Mouse (Mus musculus) intestine, postnatal 0 days (tissue): ENCODE results near the gene Ykt6. TPM values are rescaled to one million over a fixed set of nuclear protein-coding genes. Genes with fewer than 3 reads are reported as not detected.

Experiments used
- ATAC-seq: fragments of 200-750 bp; cut with Nextera tagmentation; 2 replicates; pipeline ENCODE4 v1.8.0; 2017; ENCODE audit warnings: mild to moderate bottlenecking, moderate TSS enrichment, moderate library complexity
- H3K27ac ChIP-seq: fragments of 300-500 bp; sonication (generic); 2 replicates; pipeline ENCODE4 v1.5.1; 2014; ENCODE audit warnings: mild to moderate bottlenecking, low read depth, low read length, moderate library complexity
- H3K27me3 ChIP-seq: fragments of 300-500 bp; sonication (generic); replicated peaks from 2 replicates; pipeline ENCODE4 v1.6.1; 2014; ENCODE audit warnings: low read length, mixed read lengths; ENCODE audit not compliant: control insufficient read depth, insufficient read depth
- H3K36me3 ChIP-seq: fragments of 300-500 bp; sonication (generic); 2 replicates; pipeline ENCODE4 v1.6.1; 2014; ENCODE audit warnings: mild to moderate bottlenecking, moderate library complexity; ENCODE audit not compliant: control insufficient read depth, insufficient read depth
- H3K4me1 ChIP-seq: fragments of 300-500 bp; sonication (generic); replicated peaks from 2 replicates; pipeline ENCODE4 v1.6.1; 2014; ENCODE audit warnings: antibody characterized with exemption, low read length, mixed read lengths; ENCODE audit not compliant: control insufficient read depth, insufficient read depth
- H3K4me2 ChIP-seq: fragments of 300-500 bp; sonication (generic); replicated peaks from 2 replicates; pipeline ENCODE4 v1.6.1; 2014; ENCODE audit warnings: low read depth, mild to moderate bottlenecking, moderate library complexity
- H3K4me3 ChIP-seq: fragments of 300-500 bp; sonication (generic); 2 replicates; pipeline ENCODE4 v1.5.1; 2014; ENCODE audit warnings: low read depth, low read length
- H3K9ac ChIP-seq: fragments of 300-500 bp; sonication (generic); 2 replicates; pipeline ENCODE4 v1.6.1; 2014; ENCODE audit warnings: mild to moderate bottlenecking, low read depth, low read length
- H3K9me3 ChIP-seq: fragments of 300-500 bp; sonication (generic); 2 replicates; pipeline ENCODE4 v1.6.1; 2016; ENCODE audit warnings: mixed run types; ENCODE audit not compliant: control insufficient read depth
- CTCF ChIP-seq: sonication (generic); IDR thresholded peaks from 2 replicates; pipeline ENCODE4 v1.5.1; 2016; ENCODE audit warnings: low read depth, mild to moderate bottlenecking, control low read depth, antibody characterized with exemption, moderate library complexity
- WGBS: fragments of 180-500 bp; shearing (Covaris S2); extraction: QIAGEN DNeasy Blood & Tissue Kit; methylation state at CpG from one replicate; pipeline ENCODE4 v1.1.7; 2014; 5-methylcytosine and 5-hydroxymethylcytosine counted together
- polyA plus RNA-seq: library from polyadenylated mRNA; unstranded; fragments of >200 nt; fragmentation: Nextera tagmentation; extraction: Ambion mirVana; gene quantifications from 2 replicates; pipeline ENCODE4 v1.2.1, GENCODE M21; 2015

Ykt6 gene
- polyA plus RNA-seq, 1 experiment from 2014 or later, result 53.8 TPM

DNA sequence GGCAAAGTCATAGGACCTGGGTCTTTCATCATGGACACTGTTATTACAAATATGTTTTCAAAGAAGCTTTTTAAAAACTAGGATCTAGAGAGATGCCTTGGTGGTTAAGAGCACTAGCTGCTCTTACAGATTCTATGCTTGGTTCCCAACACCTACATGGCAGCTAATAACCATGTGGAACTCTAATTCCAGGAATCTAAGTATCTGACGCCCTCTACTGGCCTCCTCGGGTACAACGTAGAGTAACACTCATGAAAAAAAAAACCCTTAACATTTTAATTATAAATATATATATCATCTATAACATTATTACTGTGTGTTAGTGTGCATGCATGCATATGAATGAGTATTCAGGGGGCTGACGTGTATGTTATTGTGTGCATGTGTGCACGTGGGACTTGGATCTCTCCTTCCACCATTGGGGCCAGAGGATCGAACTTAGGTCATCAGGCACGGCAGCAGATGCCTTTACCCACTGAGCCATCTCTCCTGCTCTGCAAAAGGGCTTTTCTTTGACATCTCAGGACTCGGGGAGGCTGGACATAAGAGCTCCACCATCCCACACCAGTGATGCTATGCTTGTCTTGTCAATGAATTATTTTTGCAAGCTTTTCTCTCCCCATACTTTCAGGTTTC is 2.2 kb upstream of the Ykt6 start:
- peak; percentile 62 for TF ChIP-seq CTCF
- Histone ChIP-seq H3K9ac (no peak overlapping the region), H3K4me2 (no peak overlapping the region), H3K27me3 (no peaks in the 10 kb centered on the region), H3K36me3 (no peaks in the 10 kb centered on the region), H3K4me1 (peaks cover 8% of the 10 kb centered on the region; the same call in 1 of the 2 replicates), H3K9me3 (no peaks in the 10 kb centered on the region), H3K27ac (no peak overlapping the region), H3K4me3 (no peak overlapping the region)
- ATAC-seq, result no peak
- whole genome bisulfite sequencing, result 44% methylated on average over 8 of the region's 8 CpGs

GRCm38 (mm10) chr11:5954435-5954834 is 1.1 kb upstream of the Ykt6 start:
- H3K4me1 ChIP-seq, result peaks cover 7% of the 10 kb centered on the region; the same call in 1 of the 2 replicates
- no peaks in the 10 kb centered on the region for H3K27me3 ChIP-seq
- no peak for ATAC-seq
- TF ChIP-seq CTCF, result no peak
- peak overlapping the region; percentile 83 for H3K4me2 ChIP-seq
- H3K9me3 ChIP-seq, result no peaks in the 10 kb centered on the region
- H3K36me3 ChIP-seq, result no peaks in the 10 kb centered on the region; the same call in 1 of the 2 replicates
- H3K9ac ChIP-seq, result no peak overlapping the region
- WGBS, result 63% methylated on average over 5 of the region's 5 CpGs
- no peak overlapping the region for H3K4me3 ChIP-seq
- peak overlapping the region; percentile 92 for H3K27ac ChIP-seq

DNA sequence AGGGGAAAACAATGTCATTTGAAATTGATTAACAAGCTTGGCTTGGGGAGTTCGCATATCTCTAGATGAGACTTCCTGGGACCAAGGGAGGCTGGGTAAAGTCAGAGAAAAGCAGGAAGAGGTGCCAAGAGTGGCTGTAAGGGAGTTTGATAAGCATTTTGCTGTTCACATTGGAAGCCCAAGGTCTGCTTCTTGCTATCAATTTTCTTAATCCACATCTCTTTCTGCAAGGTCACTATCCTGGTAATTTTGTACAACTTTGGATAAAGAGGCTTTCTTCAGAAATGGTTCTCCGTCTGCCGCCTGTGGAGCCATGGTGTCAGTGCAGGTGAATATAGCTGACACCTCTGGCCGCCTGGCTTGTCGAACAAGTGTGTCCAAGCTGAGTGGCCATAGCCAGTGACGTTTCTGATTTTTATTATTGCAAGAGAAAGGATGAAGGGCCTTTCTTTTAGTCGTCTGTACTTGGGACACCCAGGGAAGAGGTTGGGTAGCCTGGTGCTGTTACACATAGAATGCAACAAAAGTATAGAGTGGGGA is 458 bp upstream of the Ykt6 start:
- Histone ChIP-seq H3K9me3 (no peaks in the 10 kb centered on the region), H3K27ac (peak overlapping the region; percentile 92), H3K9ac (peak overlapping the region; percentile 97), H3K4me3 (peak overlapping the region; percentile 94), H3K27me3 (no peaks in the 10 kb centered on the region), H3K4me2 (peak overlapping the region; percentile 83), H3K4me1 (peaks cover 7% of the 10 kb centered on the region; the same call in 1 of the 2 replicates), H3K36me3 (no peaks in the 10 kb centered on the region; the same call in 1 of the 2 replicates)
- peak; percentile 81 for ATAC-seq
- WGBS, result 4% methylated on average over 7 of the region's 7 CpGs
- TF ChIP-seq CTCF, result peak; percentile 57

DNA sequence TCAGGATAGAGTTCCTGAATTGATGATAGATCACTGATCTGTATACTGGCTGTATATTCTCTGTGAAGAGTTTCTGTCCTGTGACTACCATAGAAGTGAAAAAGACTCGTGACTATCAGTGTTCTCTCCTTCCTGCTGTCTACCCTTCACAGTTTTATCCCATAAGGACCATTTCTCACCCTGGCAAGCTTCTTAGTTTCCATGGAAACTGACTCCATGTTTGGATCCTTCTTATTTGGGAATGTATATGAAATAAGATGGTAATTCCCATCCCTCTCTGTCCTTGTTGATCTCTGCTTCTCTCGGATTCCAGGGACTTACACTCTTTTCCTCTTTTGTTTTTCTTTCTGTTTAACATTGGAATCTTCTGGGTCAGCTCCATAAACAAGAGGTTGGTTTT is 4.6 kb downstream of the Ykt6 start:
- Histone ChIP-seq H3K4me1 (peaks cover 7% of the 10 kb centered on the region; the same call in 1 of the 2 replicates), H3K4me3 (no peak overlapping the region), H3K36me3 (peaks cover 48% of the 10 kb centered on the region), H3K9me3 (no peaks in the 10 kb centered on the region), H3K27ac (no peak overlapping the region), H3K9ac (no peak overlapping the region), H3K27me3 (no peaks in the 10 kb centered on the region), H3K4me2 (no peak overlapping the region)
- TF ChIP-seq CTCF, result no peak
- 75% methylated on average over 2 of the region's 2 CpGs for WGBS
- ATAC-seq, result no peak

DNA sequence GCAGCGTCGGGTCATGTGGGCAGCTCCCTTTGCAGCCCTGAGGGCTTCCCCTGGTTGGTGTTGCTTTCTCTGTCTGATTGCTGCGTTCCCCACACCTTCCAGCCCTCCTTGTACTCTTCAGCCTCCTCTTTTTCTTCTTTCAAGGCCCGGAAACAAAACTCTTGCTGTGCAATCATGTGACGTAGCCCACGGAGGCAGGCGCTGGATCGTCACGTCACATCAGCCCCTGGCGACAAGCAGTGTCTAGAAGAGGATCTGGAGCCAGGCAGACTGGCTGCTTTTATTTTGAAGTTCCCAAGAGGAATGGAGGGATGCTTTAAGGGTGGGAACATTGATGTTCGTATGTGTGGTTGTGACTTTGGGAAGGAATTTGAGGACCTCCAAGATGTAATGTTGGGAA is 10.4 kb downstream of the Ykt6 start:
- ATAC-seq, result no peak
- no peak for TF ChIP-seq CTCF
- Histone ChIP-seq H3K27me3 (no peaks in the 10 kb centered on the region), H3K4me1 (no peaks in the 10 kb centered on the region), H3K4me3 (no peak overlapping the region), H3K9ac (no peak overlapping the region), H3K36me3 (peaks cover 96% of the 10 kb centered on the region), H3K27ac (no peak overlapping the region), H3K9me3 (no peaks in the 10 kb centered on the region), H3K4me2 (no peak overlapping the region)
- 89% methylated on average over 11 of the region's 11 CpGs for WGBS

- H3K4me2 ChIP-seq, result no peak overlapping the region
- ATAC-seq, result no peak
- no peaks in the 10 kb centered on the region for H3K4me1 ChIP-seq
- no peak for TF ChIP-seq CTCF
- H3K4me3 ChIP-seq, result no peak overlapping the region
- H3K9ac ChIP-seq, result no peak overlapping the region
- no peaks in the 10 kb centered on the region for H3K9me3 ChIP-seq
- no peaks in the 10 kb centered on the region for H3K27me3 ChIP-seq
- 75% methylated on average over 3 of the region's 3 CpGs for WGBS
- H3K27ac ChIP-seq, result no peak overlapping the region
- peaks cover 95% of the 10 kb centered on the region for H3K36me3 ChIP-seq
Observed at GRCm38 (mm10) chr11:5966751-5967150, 11.3 kb downstream of the Ykt6 start.
